Mouse (Mus musculus) cerebellum, adult 8-10 months (tissue): ENCODE results near the gene Lgi1.

Experiments
- DNase-seq: peaks from one replicate; pipeline ENCODE4 v3.0.0; 2022

Lgi1 gene

GRCm38 (mm10) chr19:38264505-38265500 is at the start of gene Lgi1:
Gene Lgi1, plus strand, starts transcription at chr19:38264536.
- DNase-seq, result peak; percentile 66

- no peak for DNase-seq
Measured at GRCm38 (mm10) chr19:38217696-38218095, 46.6 kb upstream of the Lgi1 start.

DNA sequence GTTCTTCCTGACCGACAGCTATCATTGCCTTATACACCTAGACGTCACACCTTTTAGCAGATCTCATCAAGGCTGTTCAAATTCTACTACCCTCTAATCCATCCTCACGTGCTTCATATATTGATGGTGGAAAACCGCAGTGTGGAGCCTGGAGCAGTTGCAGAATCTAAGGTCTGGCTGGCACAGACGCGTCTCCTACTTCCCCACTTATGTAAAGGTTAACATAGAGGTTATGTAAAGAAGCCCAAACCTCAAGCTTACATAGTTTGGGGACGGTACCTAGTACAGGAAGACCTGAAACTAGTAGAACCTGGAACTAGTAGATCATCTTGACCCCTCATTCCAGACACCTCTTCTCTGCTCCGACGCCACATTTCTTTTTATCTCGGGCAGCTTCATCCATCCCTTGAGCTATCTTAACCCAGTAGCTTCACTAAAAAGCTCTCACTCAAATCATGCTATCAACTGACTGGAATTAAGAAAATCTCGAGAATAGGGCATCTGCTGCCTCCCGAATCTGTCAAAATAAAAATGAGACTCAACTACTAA is 40.9 kb upstream of the Lgi1 start:
- DNase-seq, result no peak

- DNase-seq, result peak; percentile 97
Measured at GRCm38 (mm10) chr19:38223905-38224684, 40.2 kb upstream of the Lgi1 start, which contains the start of gene Fra10ac1. Gene Fra10ac1, minus strand, starts transcription at chr19:38224156.

DNA sequence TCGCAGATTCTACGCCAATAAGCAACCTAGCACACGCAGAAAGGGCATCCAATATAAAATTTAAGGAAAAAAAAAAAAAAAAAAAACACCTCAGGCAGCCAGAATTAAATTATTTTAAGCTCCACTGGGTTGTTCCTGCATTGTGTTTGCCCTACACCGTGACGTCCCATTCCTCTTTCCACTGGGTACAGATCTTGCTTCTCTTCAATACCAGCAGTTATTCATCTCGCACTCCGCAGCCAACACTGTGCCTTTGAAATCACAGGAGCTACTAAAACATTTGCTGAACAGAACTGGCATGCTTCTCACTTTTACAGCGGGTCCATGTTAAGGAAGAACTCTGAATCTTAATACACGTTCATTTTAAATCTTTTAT is 39.7 kb upstream of the Lgi1 start:
- DNase-seq, result peak; percentile 59

DNA sequence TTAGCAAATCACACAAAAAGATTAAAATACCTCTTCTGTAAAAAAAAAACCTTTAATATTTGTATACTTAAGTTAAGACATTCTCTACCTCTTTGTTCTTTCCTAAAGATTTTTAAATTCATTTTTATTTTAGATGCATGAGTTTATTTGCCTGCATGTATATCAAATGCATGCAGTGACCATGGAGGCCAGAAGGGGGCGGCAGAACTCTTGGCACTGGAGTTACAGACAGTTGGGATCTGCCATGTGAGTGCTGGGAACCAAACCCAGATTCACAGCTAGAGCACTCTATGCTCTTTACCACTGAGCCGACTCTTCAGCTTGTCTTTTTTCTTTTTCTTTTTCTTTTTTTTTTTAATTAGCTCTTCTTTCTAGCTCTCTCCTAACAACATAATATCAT is 35.6 kb upstream of the Lgi1 start:
- no peak for DNase-seq

GRCm38 (mm10) chr19:38232087-38232486 is 32.2 kb upstream of the Lgi1 start:
- DNase-seq, result no peak

DNA sequence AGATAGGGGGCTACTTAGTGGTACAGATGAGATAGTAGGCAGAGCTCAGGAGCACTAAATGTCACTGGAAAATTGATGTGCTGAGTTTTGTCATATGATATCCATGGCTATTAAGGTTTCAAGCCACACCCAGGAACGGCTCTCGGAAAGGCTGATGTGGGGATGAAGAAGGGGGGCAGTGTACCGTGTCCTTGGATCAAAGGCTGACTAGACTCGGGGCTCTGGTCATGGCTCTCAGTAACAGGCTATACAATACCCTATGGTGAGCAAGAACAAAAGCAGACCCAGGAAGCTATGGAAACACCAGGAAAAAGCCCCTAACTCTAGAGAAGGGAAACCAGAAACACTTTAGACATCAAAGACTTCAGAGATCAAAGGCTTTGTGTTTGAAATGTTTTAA is 31.8 kb upstream of the Lgi1 start:
- DNase-seq, result no peak

DNA sequence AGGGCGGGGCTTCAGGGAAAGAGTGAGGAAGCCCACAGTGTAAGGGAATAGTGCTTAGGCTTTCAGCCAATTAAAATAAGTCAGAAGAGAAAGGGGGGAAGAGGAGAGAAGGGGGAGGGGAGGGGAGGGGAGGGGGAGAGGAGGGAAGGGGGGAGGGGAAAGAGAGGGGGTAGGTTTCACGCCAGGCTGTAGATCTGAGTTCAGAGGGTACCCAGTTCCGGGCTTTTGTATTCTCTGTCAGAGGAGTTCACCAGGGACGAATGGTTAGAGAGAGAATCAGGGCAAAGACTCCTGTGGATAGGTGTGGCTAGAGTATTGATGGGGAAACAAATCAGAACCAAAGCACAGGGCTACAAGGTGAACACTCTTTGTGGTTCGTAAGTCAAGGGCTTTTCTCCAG is 27.8 kb upstream of the Lgi1 start:
- no peak for DNase-seq

- no peak for DNase-seq
Measured at GRCm38 (mm10) chr19:38237834-38238212, 26.5 kb upstream of the Lgi1 start.

DNA sequence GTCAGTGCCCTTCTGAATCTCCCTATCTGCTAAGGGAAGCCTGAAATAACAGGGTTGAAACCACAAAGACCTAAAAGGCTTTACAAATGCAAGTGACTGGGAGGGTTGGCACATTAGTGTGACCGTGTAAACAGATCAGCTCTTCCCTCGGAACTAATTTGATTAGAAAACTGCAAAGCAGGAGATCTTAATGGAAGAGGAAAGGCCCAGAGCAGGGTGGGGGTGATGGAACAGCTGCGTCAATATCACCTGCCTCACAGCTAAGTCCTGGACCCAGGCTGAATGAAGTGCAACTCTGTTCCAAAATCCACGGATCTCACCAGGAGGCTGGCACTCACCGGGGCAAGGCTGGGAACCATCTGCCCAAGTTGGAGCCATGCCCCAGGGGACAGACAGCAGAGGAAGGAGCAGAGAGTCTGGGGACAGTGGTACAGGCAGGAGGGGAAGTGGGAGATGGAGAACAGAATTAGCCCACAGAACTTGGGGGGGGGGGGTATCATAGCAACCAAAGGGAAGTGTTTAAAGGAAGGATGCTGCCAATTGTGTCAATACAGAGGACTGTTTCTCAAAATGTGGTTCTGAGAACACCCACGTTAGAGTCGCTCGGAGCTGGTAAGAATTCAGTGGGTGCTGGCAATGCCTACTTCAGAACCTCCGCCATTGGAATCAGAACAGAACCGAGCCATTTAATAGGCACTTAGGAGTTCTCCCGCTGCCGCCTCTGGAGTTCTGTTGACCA is 26.0 kb upstream of the Lgi1 start:
- DNase-seq, result peak; percentile 96

GRCm38 (mm10) chr19:38242314-38242852 is 22.0 kb upstream of the Lgi1 start:
- DNase-seq, result no peak

- no peak for DNase-seq
Measured at GRCm38 (mm10) chr19:38244748-38245147, 19.6 kb upstream of the Lgi1 start.

GRCm38 (mm10) chr19:38245361-38246176 is 18.8 kb upstream of the Lgi1 start:
- DNase-seq, result no peak

GRCm38 (mm10) chr19:38246177-38246622 is 18.1 kb upstream of the Lgi1 start:
- DNase-seq, result no peak

DNA sequence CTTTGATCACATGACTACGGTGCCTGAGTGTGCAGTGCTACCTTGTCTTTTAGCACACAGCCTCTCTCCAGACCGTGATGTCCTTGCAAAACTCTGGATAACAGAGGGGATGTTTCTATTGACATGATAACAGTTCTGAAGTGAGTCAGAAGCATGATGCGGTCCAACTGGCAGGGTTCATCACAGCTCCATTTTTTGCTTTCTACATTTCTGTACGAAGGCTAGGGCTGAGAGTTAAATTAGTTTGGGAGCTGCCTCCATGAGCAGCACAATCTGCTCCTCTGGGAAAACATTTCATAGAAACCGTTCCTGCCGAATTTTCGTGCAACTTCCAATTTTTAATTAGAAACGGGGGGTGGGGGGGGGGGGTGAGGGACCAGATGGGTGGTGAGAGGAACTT is 14.7 kb upstream of the Lgi1 start:
- no peak for DNase-seq

GRCm38 (mm10) chr19:38253796-38254195 is 10.5 kb upstream of the Lgi1 start:
- peak; percentile 71 for DNase-seq

- peak; percentile 69 for DNase-seq
Measured at GRCm38 (mm10) chr19:38258651-38259065, 5.7 kb upstream of the Lgi1 start.

GRCm38 (mm10) chr19:38259436-38259835 is 4.9 kb upstream of the Lgi1 start:
- no peak for DNase-seq

DNA sequence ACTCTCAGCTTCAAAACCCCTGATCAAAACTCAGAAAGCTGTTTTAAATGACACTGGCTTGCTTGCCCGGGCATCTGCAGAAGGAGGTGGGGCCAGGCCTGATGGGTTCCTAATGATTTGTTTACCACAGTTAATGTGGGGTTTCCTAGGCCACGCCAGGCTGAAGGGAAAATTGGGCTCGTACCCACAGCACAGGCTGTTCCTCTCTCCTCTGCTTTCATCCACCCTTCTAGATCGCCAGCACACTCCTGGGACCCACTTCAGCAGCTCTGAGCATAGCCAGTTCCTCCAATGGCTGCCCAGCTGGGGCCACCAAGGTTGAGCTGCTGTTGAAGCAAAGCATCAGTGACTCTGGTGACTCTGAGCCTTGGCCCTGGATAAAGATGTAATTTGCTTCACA is 4.0 kb upstream of the Lgi1 start:
- no peak for DNase-seq

DNA sequence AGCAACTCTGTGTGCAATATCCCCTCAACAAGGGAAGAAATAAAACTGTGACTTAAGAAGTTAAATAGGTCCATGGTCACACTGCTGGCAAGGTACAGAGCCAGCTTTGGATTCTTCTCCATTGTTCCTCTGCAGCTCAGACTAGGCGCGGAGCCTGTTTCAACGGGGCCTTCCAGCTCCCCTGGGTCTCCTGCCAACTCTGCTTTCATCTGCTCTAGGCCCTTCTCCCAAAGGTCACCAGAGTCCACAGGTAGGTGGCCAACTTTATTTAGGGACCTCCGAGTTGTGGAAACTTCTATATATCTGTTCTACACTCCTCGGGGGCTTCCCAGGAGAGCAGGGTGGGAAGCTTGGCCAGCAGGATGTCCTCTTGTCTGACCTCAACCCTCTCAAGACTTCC is 3.0 kb upstream of the Lgi1 start:
- no peak for DNase-seq
